Mouse (Mus musculus) yolk sac, embryonic 10.5 days (tissue): ENCODE results near the gene Siah1a.

Experiments used
- DNase-seq: peaks from one replicate; pipeline ENCODE4 v3.0.0-alpha.2; 2017; ENCODE audit warnings: low spot score

Gene Siah1a

GRCm38 (mm10) chr8:86744313-86745220 is 1.2 kb downstream of the Siah1a start:
- no peak for DNase-seq

GRCm38 (mm10) chr8:86742605-86743345 is 3.0 kb downstream of the Siah1a start:
- no peak for DNase-seq

GRCm38 (mm10) chr8:86741627-86742026 is 4.1 kb downstream of the Siah1a start:
- no peak for DNase-seq

- DNase-seq: no peak
These were observed 4.8 kb downstream of the Siah1a start for GRCm38 (mm10) chr8:86740899-86741298.

- DNase-seq: no peak
These were observed 10.2 kb downstream of the Siah1a start for GRCm38 (mm10) chr8:86735446-86736111.

- no peak for DNase-seq
These were observed 10.8 kb downstream of the Siah1a start for GRCm38 (mm10) chr8:86734954-86735353.

- no peak for DNase-seq
These were observed 11.6 kb downstream of the Siah1a start for GRCm38 (mm10) chr8:86734171-86734570.

GRCm38 (mm10) chr8:86730860-86731259 is 14.9 kb downstream of the Siah1a start:
- DNase-seq: no peak

- DNase-seq: no peak
These were observed 15.4 kb downstream of the Siah1a start for GRCm38 (mm10) chr8:86730303-86730702.

- no peak for DNase-seq
These were observed 17.3 kb downstream of the Siah1a start for GRCm38 (mm10) chr8:86728224-86728950.

- DNase-seq: no peak
These were observed 18.8 kb downstream of the Siah1a start for GRCm38 (mm10) chr8:86726959-86727358.

- DNase-seq: no peak
These were observed 24.2 kb downstream of the Siah1a start for GRCm38 (mm10) chr8:86721490-86721889.

- no peak for DNase-seq
These were observed 24.8 kb downstream of the Siah1a start for GRCm38 (mm10) chr8:86720756-86721459.

- DNase-seq: no peak
These were observed 26.4 kb downstream of the Siah1a start for GRCm38 (mm10) chr8:86719368-86719767.

GRCm38 (mm10) chr8:86718332-86718994 is 27.3 kb downstream of the Siah1a start:
- no peak for DNase-seq

GRCm38 (mm10) chr8:86713407-86714188 is 32.1 kb downstream of the Siah1a start:
- no peak for DNase-seq

GRCm38 (mm10) chr8:86712594-86712993 is 33.1 kb downstream of the Siah1a start:
- DNase-seq: no peak

- DNase-seq: no peak
These were observed 37.9 kb downstream of the Siah1a start for GRCm38 (mm10) chr8:86707873-86708272.

- DNase-seq: no peak
These were observed 39.0 kb downstream of the Siah1a start for GRCm38 (mm10) chr8:86706756-86707155.

GRCm38 (mm10) chr8:86705317-86705716 is 40.4 kb downstream of the Siah1a start:
- no peak for DNase-seq
